Mouse (Mus musculus): ENCODE results near the gene Gm20388. TPM values are rescaled to one million over a fixed set of nuclear protein-coding genes. Genes with fewer than 3 reads are reported as not detected.
A peak's percentile ranks its signal among the peaks of the same experiment; 100 is the strongest.

Gm20388 gene
- polyA plus RNA-seq, 1 experiment from 2014 or later: not detected

- no peak overlapping the region for H3K4me3 ChIP-seq
- 57% methylated on average over 12 of the region's 12 CpGs for WGBS
- H3K27me3 ChIP-seq: no peaks in the 10 kb centered on the region
- H3K36me3 ChIP-seq: no peaks in the 10 kb centered on the region
- H3K4me2 ChIP-seq: peak overlapping the region; percentile 17; the same call in 1 of the 2 replicates
- no peaks in the 10 kb centered on the region for H3K9me3 ChIP-seq (replicated peaks)
- peak overlapping the region; percentile 79 for H3K27ac ChIP-seq
- no peak overlapping the region for H3K9ac ChIP-seq
- H3K4me1 ChIP-seq (replicated peaks): peaks cover 54% of the 10 kb centered on the region
- ATAC-seq (replicated peaks; ENCODE audit: insufficient number of reproducible peaks, insufficient read depth, low FRiP score, low read depth): peak; percentile 8; the same call in 1 of the 2 replicates
Observed at GRCm38 (mm10) chr8:121620801-121621516, 1710.3 kb downstream of the Gm20388 start.

GRCm38 (mm10) chr8:121621879-121622278, 1711.2 kb downstream of the Gm20388 start:
- WGBS: 50% methylated on average over 1 of the region's 1 CpGs
- H3K9me3 ChIP-seq (replicated peaks): no peaks in the 10 kb centered on the region
- no peak overlapping the region for H3K4me3 ChIP-seq
- H3K36me3 ChIP-seq: no peaks in the 10 kb centered on the region
- no peak overlapping the region for H3K4me2 ChIP-seq
- ATAC-seq (replicated peaks; ENCODE audit: insufficient number of reproducible peaks, insufficient read depth, low FRiP score, low read depth): no peak
- H3K27me3 ChIP-seq: no peaks in the 10 kb centered on the region
- peaks cover 63% of the 10 kb centered on the region for H3K4me1 ChIP-seq (replicated peaks)
- no peak overlapping the region for H3K9ac ChIP-seq
- H3K27ac ChIP-seq: no peak overlapping the region

DNA sequence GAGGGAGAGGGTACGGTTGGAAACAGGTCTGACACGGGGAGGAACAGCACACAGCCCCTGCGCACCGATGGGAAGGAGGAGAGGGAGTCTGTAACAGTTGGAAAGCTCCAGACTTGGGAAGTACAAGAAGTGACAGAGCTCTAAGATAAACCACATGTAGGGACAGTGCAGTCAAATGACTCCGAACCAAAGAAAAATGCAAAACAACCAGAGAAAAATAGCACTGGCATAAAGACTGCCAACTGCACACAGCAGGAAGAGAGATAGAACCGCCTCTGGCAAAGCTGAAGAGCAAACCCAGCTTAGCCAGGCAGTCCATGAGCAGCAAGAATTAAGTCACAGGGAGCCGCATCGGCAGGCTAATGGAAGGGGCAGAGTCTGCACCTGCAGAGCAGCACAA, 1712.4 kb downstream of the Gm20388 start:
- no peaks in the 10 kb centered on the region for H3K9me3 ChIP-seq (replicated peaks)
- no peak overlapping the region for H3K9ac ChIP-seq
- no peaks in the 10 kb centered on the region for H3K27me3 ChIP-seq
- no peak overlapping the region for H3K4me2 ChIP-seq
- no peak overlapping the region for H3K4me3 ChIP-seq
- H3K36me3 ChIP-seq: peaks cover 7% of the 10 kb centered on the region
- WGBS: 79% methylated on average over 8 of the region's 8 CpGs
- no peak overlapping the region for H3K27ac ChIP-seq
- H3K4me1 ChIP-seq (replicated peaks): peaks cover 65% of the 10 kb centered on the region
- ATAC-seq (replicated peaks; ENCODE audit: insufficient number of reproducible peaks, insufficient read depth, low FRiP score, low read depth): no peak

- ATAC-seq (replicated peaks; ENCODE audit: insufficient number of reproducible peaks, insufficient read depth, low FRiP score, low read depth): no peak
- H3K9me3 ChIP-seq (replicated peaks): no peaks in the 10 kb centered on the region
- no peak overlapping the region for H3K4me3 ChIP-seq
- WGBS: 48% methylated on average over 4 of the region's 4 CpGs
- H3K9ac ChIP-seq: no peak overlapping the region
- H3K4me1 ChIP-seq (replicated peaks): peaks cover 56% of the 10 kb centered on the region
- H3K4me2 ChIP-seq: no peak overlapping the region
- H3K27ac ChIP-seq: no peak overlapping the region
- H3K27me3 ChIP-seq: no peaks in the 10 kb centered on the region
- peaks cover 11% of the 10 kb centered on the region for H3K36me3 ChIP-seq
Observed at GRCm38 (mm10) chr8:121628681-121629080, 1718.0 kb downstream of the Gm20388 start.

- Histone ChIP-seq H3K9ac (0 out of 2 replicates have a peak overlapping the region, but pooled peaks have one; percentile 17), H3K4me3 (no peak overlapping the region), H3K27ac (peak overlapping the region; percentile 57), H3K27me3 (no peaks in the 10 kb centered on the region), H3K9me3 (replicated peaks) (no peaks in the 10 kb centered on the region), H3K4me1 (replicated peaks) (peaks cover 52% of the 10 kb centered on the region), H3K4me2 (no peak overlapping the region), H3K36me3 (peaks cover 11% of the 10 kb centered on the region)
- WGBS: 44% methylated on average over 7 of the region's 7 CpGs
- ATAC-seq (replicated peaks; ENCODE audit: insufficient number of reproducible peaks, insufficient read depth, low FRiP score, low read depth): peak; percentile 68
Observed at GRCm38 (mm10) chr8:121631645-121632071, 1721.0 kb downstream of the Gm20388 start.

DNA sequence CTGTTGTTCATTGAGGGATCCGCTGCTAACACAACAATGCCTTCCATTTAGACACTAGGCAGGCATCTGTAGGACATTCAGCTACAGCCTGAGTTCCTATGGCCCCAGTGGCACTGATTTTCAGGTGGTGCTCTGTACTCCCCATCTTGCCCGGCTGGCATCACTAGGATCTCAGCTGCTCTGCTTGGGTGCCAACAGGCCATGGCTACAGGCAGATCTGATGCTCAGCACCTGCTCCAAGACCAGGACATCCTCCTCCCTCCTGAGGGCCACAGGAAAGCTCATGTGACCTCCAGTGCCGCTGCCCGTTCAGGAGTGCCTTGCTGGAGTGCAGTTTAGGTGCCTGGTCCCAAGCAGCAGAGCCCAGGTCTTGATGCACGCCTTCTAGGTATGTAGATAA, 1721.8 kb downstream of the Gm20388 start:
- no peaks in the 10 kb centered on the region for H3K27me3 ChIP-seq
- H3K9me3 ChIP-seq (replicated peaks): no peaks in the 10 kb centered on the region
- H3K4me2 ChIP-seq: no peak overlapping the region
- 0 out of 2 replicates have a peak overlapping the region, but pooled peaks have one; percentile 17 for H3K9ac ChIP-seq
- H3K4me3 ChIP-seq: no peak overlapping the region
- peaks cover 51% of the 10 kb centered on the region for H3K4me1 ChIP-seq (replicated peaks)
- WGBS: 50% methylated on average over 5 of the region's 5 CpGs
- ATAC-seq (replicated peaks; ENCODE audit: insufficient number of reproducible peaks, insufficient read depth, low FRiP score, low read depth): no peak
- peak overlapping the region; percentile 57 for H3K27ac ChIP-seq
- H3K36me3 ChIP-seq: peaks cover 9% of the 10 kb centered on the region

DNA sequence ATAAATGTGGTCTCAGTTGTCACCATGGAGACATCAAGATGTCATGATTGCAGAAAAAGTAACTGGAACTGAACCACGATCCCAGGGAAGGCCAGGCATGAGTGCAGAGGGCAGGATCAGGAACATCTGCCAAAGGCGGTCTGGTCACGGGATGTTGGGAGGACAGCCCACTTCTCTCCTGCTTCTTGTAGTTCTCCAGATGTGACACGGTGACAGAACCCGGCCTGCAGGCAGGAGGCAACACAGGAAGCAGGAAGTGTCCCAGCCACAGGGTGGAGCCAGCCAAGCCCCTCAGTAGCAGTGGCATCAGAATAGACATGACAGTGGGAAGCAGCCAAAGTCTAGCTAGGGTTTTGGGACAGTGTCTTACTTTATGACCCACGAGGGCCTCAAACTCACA, 1724.9 kb downstream of the Gm20388 start:
- 44% methylated on average over 6 of the region's 6 CpGs for WGBS
- H3K4me3 ChIP-seq: no peak overlapping the region
- H3K27ac ChIP-seq: peak overlapping the region; percentile 48
- 0 out of 2 replicates have a peak, but pooled peaks have one; percentile 19 for ATAC-seq (replicated peaks; ENCODE audit: insufficient number of reproducible peaks, insufficient read depth, low FRiP score, low read depth)
- no peak overlapping the region for H3K9ac ChIP-seq
- H3K27me3 ChIP-seq: no peaks in the 10 kb centered on the region
- H3K4me2 ChIP-seq: no peak overlapping the region
- no peaks in the 10 kb centered on the region for H3K36me3 ChIP-seq
- H3K9me3 ChIP-seq (replicated peaks): no peaks in the 10 kb centered on the region
- H3K4me1 ChIP-seq (replicated peaks): peaks cover 51% of the 10 kb centered on the region

DNA sequence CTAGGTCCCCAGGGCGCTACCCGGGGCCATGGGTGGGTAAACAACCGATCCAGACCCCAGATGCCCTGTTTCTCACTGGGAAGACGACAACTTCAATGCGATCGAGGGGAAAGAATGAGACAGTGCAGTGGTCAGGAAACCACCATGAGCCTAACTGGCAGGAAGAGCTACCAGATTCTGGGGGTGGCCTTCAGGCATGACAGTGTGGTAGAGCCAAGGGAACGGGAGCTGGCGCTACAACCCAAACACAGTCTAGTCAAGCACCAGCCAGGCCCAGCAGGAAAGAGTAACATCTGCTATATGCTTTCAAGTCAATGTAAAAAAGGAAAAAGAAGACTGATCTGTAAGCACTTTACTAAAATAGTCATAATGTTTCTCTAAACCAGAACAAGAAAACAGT, 1725.5 kb downstream of the Gm20388 start:
- WGBS: 73% methylated on average over 8 of the region's 8 CpGs

GRCm38 (mm10) chr8:121642804-121643203, 1732.2 kb downstream of the Gm20388 start:
- no peak overlapping the region for H3K9ac ChIP-seq
- H3K9me3 ChIP-seq (replicated peaks): no peaks in the 10 kb centered on the region
- no peak overlapping the region for H3K27ac ChIP-seq
- 70% methylated on average over 3 of the region's 3 CpGs for WGBS
- peaks cover 55% of the 10 kb centered on the region for H3K4me1 ChIP-seq (replicated peaks)
- H3K36me3 ChIP-seq: no peaks in the 10 kb centered on the region
- no peak overlapping the region for H3K4me3 ChIP-seq
- H3K4me2 ChIP-seq: no peak overlapping the region
- H3K27me3 ChIP-seq: no peaks in the 10 kb centered on the region
- no peak for ATAC-seq (replicated peaks; ENCODE audit: insufficient number of reproducible peaks, insufficient read depth, low FRiP score, low read depth)

More for the DNA sequence above, 1725.5 kb downstream of the Gm20388 start:
- Histone ChIP-seq H3K4me2 (no peak overlapping the region), H3K4me1 (replicated peaks) (peaks cover 52% of the 10 kb centered on the region), H3K9me3 (replicated peaks) (no peaks in the 10 kb centered on the region), H3K27me3 (no peaks in the 10 kb centered on the region), H3K27ac (peak overlapping the region; percentile 48), H3K4me3 (no peak overlapping the region), H3K9ac (no peak overlapping the region), H3K36me3 (no peaks in the 10 kb centered on the region)
- ATAC-seq (replicated peaks; ENCODE audit: insufficient number of reproducible peaks, insufficient read depth, low FRiP score, low read depth): no peak

DNA sequence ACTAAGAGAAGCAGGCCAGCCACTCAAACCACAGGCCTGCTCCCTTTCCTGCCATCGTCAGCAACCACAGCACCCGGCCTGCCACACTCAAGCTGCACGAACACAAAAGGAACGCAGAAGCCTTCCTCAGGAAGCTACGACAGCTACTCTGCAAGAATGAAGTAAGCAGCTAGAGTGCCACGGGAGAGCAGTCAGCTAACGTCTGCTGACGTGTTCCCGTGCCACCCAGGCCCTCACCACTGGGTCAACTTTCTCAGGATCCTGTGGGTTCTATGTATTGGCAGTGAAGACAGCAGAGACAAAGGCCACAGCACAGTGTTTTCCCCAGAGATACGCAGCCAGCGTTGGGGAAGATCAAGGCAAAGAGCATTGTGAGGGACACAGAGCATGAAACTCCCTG, 1732.7 kb downstream of the Gm20388 start:
- Histone ChIP-seq H3K9ac (no peak overlapping the region), H3K4me2 (no peak overlapping the region), H3K9me3 (replicated peaks) (no peaks in the 10 kb centered on the region), H3K4me3 (no peak overlapping the region), H3K27ac (peak overlapping the region; percentile 46), H3K27me3 (no peaks in the 10 kb centered on the region), H3K36me3 (no peaks in the 10 kb centered on the region), H3K4me1 (replicated peaks) (peaks cover 58% of the 10 kb centered on the region)
- WGBS: 43% methylated on average over 11 of the region's 11 CpGs
- no peak for ATAC-seq (replicated peaks; ENCODE audit: insufficient number of reproducible peaks, insufficient read depth, low FRiP score, low read depth)

- H3K27ac ChIP-seq: no peak overlapping the region
- no peaks in the 10 kb centered on the region for H3K36me3 ChIP-seq
- no peaks in the 10 kb centered on the region for H3K9me3 ChIP-seq (replicated peaks)
- no peak for ATAC-seq (replicated peaks; ENCODE audit: insufficient number of reproducible peaks, insufficient read depth, low FRiP score, low read depth)
- H3K27me3 ChIP-seq: no peaks in the 10 kb centered on the region
- peaks cover 72% of the 10 kb centered on the region for H3K4me1 ChIP-seq (replicated peaks)
- no peak overlapping the region for H3K4me3 ChIP-seq
- H3K9ac ChIP-seq: no peak overlapping the region
- WGBS: 76% methylated on average over 12 of the region's 12 CpGs
- H3K4me2 ChIP-seq: no peak overlapping the region
Observed at GRCm38 (mm10) chr8:121647511-121648215, 1737.0 kb downstream of the Gm20388 start.
